Mouse (Mus musculus) CH12F3 (cell line): ENCODE data around the gene Rad23a.
"Not testable (repeated sequence)": the region's sequence is repeated elsewhere in the genome, so short reads cannot be mapped to it uniquely, and the experiment has no call there.

Experiments used
- in situ Hi-C: fragments of 300-500 bp; cut with MboI; formaldehyde crosslinking; loops from 2 replicates; pipeline ENCODE4 v1.14.3; 2020; ENCODE audit warnings: low sequenced_read_pairs

Gene Rad23a

GRCm38 (mm10) chr8:84841514-84841913 is 1.0 kb upstream of the Rad23a start:
- in situ Hi-C loops: no loop called here

- in situ Hi-C loops: no loop called here
These were observed 604 bp downstream of the Rad23a start for GRCm38 (mm10) chr8:84839875-84840247.

GRCm38 (mm10) chr8:84839411-84839810 is 1.1 kb downstream of the Rad23a start:
- in situ Hi-C loops: no loop called here

- in situ Hi-C loops: no loop called here
These were observed 2.0 kb downstream of the Rad23a start for GRCm38 (mm10) chr8:84838513-84838912.

DNA sequence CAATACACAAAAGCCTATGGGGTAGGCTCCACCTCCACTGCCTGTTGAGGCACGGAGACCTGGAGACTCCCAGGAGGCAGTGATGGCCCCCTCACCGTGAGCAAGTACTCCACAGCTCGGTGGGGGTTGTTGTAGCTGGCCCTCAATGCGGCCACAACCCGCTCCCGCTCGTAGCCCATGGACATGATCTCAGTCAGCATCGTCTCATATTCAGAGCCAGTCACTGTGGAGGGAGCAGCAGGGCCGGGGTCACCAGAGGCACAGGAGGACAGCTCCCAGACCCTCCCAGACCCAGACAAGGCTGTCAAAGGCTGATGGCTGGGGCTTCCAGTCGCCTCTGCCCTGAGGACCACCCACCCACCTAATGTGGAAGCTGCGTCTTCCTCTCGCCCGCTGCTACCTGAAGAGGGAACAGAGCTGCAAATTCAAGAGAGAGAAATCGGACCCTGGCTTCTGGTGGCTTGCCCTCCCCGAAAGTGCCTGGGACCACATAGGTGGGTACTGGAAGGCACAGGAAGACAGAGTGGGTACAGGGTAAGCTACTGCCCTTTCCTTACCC is 2.5 kb downstream of the Rad23a start:
- in situ Hi-C loops: no loop called here

- in situ Hi-C loops: no loop called here
These were observed 3.1 kb downstream of the Rad23a start for GRCm38 (mm10) chr8:84837149-84837911.

DNA sequence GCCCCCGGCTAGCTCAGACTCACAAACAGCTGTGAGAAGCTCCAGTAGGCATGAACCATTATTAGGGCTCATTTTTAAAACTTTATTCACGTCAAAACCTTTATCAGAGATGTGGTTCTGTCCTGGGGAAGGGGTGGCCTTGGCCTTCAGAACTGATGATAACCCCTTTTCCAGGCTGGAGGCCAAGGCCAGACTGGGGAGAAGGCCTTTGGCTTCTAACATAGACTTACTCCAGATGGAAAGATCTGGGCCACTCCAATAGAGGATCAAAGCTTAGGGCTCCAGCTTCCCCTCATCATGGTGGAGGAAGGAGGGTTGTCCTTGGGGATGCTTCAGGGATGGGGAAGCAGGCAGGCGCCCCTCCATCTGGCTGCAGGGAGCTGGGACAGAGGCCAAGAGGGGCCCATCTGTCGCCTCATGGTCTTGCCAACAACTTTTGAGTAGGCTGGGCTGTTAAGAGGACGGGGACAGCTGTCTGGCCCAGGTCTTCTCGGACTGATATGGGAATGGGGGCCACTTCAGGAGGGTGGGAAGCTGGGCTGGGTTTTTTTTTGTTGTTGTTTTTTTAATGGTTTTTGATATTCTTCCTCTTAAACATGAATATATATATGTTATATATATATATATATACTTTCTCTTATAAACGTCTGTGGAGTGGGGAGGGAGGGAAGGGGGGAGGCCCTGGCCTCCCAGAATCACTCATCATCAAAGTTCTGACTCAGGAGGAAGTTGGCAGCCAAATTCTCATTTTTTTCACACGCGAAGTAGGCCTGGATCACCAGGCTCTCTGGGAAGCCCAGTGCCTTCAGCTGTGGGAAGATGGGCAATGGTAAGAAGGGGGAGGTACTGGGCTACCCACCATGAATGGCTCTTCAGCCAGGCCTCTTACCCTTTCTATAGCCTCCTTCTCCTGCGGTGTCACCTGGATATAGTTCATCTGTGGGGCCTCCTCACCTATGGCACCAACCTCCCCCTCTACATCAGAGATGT is 5.3 kb downstream of the Rad23a start:
- in situ Hi-C loops: no loop called here

- in situ Hi-C loops: no loop called here
These were observed 6.2 kb downstream of the Rad23a start for GRCm38 (mm10) chr8:84834002-84834865.

DNA sequence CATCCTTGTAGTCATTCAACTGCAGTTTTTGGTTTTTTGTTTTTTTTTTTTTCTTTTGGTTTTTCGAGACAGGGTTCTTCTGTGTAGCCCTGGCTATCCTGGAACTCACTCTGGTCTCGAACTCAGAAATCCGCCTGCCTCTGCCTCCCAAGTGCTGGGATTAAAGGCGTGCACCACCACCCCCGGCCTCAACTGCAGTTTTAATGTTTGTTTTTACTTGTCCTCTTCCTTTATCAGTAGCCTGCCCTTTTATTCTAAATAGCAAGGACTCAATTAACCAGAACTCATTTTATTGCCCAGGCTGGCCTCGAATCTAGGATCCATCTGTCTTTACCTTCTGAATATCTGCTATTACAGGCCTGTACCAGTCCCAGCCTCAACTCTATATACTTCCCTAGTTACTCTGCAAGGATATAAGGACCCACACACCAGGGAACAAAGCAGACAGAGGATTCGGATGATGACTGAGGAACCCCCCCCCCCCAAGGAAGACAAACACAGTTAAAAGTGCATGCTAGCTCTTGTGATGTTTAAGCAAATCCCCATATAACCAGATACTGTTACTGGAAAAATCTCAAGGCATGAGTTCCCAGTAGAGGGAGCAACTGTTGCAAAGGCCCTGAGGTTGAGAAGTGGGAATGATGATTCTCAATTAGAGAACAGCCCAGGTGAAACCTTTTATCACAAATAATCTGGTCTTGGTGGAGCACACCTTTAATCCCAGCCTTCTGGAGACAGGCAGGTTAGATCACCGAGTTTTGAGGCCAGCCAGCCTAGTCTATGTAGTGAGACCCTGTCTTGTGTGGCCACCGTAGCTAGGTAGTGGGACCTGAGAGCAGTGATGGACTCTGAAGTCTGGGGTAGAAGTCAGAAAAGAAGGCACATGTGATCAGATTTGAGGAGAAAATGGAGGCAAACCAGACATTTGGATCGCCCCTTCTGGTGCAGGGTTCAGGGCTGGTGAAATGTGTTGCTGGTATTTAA is 7.4 kb downstream of the Rad23a start:
- in situ Hi-C loops: no loop called here

- in situ Hi-C loops: no loop called here
These were observed 8.3 kb downstream of the Rad23a start for GRCm38 (mm10) chr8:84832034-84832717.

DNA sequence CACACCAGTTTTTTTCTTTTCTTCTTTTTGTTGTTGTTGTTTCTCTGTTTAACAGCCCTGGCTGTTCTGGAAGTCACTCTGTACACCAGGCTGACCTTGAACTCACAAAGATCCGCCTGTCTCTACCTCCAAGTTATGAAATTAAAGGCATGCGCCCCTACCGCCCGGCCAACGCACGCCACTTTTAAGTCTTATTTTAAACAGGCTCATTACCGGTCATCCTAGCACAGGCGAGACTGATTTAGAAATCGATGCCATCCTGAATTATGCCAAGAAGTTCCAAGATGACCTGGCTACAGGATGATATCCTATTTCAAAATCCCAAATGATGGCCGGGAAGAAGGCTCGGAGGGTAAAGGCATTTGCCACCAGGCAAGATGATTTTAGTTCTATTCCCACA is 9.0 kb downstream of the Rad23a start, which contains the start of gene Gadd45gip1:
Gene Gadd45gip1, plus strand, starts transcription at position 33 of the 400 bp plus-strand sequence.
- in situ Hi-C loops: no loop called here

- in situ Hi-C loops: not testable (repeated sequence)
These were observed 13.9 kb downstream of the Rad23a start for GRCm38 (mm10) chr8:84826518-84826917.

DNA sequence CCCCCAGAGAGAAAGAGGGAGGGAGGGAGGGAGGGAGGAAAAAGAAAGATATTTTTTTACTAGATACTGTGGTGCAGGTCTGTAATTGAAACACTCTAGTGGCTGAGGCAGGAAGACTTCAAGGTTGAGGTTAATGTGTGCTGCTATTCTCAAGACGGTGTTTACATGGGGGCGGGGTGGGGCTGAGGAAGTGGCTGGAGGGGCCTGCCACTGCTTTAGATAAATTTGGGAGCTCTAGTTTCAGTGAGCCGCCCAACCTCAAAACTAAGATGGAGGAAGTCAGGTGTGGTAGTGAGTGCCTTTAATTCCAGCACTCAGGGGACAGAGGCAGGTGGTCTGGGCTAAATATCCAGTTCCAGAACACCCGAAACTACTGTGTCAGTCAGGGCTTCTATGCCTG is 14.8 kb downstream of the Rad23a start:
- in situ Hi-C loops: no loop called here

DNA sequence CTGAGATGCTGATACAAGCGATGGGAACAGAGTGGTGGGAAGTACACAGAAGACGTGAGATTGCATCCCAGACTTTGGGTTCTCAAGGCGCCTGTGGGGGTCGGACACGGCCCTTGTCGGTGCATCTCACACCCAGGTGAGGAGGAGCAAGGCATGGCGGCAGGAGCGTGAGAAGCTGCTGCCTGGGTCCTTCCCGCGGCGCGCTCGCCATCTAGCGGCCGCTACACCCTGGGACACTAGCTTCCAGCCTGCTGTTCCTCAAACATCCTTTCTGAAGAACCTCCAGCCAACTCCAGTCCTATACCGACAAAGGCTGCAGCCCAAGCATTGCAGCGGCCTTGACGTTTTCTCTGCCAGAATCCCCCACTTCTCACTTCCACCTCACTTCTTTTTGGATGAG is 16.8 kb downstream of the Rad23a start:
- in situ Hi-C loops: no loop called here

DNA sequence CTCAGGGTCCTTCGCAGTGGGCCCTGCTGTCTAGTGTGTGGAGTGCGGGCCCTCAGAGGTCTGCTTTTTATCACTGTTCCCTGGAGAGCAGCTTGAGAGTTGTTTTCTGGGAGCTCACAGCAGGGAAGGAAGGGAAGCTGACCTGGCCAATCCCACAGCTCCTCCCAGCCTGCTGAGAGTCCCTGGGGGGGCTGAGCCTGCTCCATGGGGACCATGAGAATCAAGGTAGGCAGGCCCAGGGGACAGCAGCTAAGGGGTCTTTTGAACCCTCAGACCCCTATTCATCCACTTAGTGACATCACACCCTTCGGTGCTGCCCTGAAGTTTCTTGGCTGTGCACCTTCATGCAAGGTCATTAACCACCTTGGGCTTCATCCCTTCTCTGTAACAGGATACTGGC is 17.7 kb downstream of the Rad23a start, which contains the start of gene Dand5:
Gene Dand5, minus strand, starts transcription at position 101 of the 400 bp plus-strand sequence.
- in situ Hi-C loops: no loop called here

- in situ Hi-C loops: no loop called here
These were observed 24.3 kb downstream of the Rad23a start for GRCm38 (mm10) chr8:84816117-84816516.

DNA sequence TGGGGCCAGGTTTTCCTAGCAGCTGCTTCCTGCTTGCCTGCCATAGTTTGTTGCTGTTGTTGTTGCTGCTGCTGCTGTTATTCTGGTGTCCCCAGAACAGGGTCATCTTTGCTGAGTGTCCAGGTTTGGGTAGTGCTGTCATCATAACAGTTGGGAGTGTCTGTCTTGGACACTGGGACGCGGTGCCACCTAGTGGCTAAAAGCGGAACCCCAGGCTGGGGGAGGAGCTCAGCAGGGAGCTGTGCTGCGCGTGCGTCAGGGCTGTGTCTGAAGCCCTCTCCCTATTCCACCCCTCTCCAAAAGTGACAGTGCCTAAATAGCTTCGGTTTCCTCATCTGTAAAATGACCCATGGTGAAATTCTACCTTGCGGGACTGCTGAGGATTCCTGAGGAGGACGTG is 24.9 kb downstream of the Rad23a start:
- in situ Hi-C loops: no loop called here

- in situ Hi-C loops: loop anchor here (5.0 kb wide), 1 partner anchor 102 kb away; no protein-coding TSS in a partner anchor
These were observed 25.7 kb downstream of the Rad23a start for GRCm38 (mm10) chr8:84814555-84815441.
